Mouse (Mus musculus): ENCODE data around the gene Ms4a2. TPM values are rescaled to one million over a fixed set of nuclear protein-coding genes. Genes with fewer than 3 reads are reported as not detected.

Gene Ms4a2
- total RNA-seq (2012; rRNA removed): 0.21 TPM in 2 replicates
- total RNA-seq (2014; rRNA removed): 0.39 and 0.73 TPM in 2 replicates
- 0.18 and 0.53 TPM in 2 replicates for polyA plus RNA-seq (2012; ENCODE audit: insufficient read length, low read depth)

DNA sequence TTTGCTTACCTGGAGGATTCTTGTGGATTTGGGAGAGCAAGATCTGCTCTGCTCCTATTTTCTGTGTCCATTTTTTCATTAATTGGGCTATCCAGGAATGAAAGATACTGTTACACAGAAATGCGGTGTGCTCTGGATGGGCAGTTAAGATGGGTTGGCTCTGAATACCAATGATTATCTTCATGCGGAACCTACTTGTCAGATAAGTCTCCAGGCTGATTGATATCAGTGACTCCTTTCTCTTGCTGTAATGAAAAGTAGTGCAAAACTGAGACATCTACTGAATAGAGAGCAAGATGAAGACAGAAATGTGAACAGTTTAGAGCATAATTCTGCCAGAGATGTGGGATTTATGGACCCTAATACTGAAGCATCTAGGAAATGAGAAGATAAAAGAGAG is at the start of gene Ms4a2:
Ms4a2 (minus strand) TSS at position 169 of the 400 bp plus-strand sequence.
- Histone ChIP-seq H3K27me3 (replicated peaks) (no peaks in the 10 kb centered on the region), H3K36me3 (replicated peaks in 1 of 2; ENCODE audit: control insufficient read depth in 1 of 2, insufficient read depth in 1 of 2, low read length in 1 of 2) (no peaks in the 10 kb centered on the region), H3K4me1 (ENCODE audit: control insufficient read depth in 1 of 2, insufficient read depth in 2 of 2) (no peaks in the 10 kb centered on the region), H3K27ac (ENCODE audit: insufficient read depth, low read depth) (no peak within 1 kb of the TSS), H3K9me3 (replicated peaks; ENCODE audit: low read length) (no peaks in the 10 kb centered on the region), H3K9ac (ENCODE audit: insufficient read depth, low read depth) (no peak within 1 kb of the TSS), H3K4me2 (ENCODE audit: insufficient read depth, low read depth, poor library complexity, severe bottlenecking) (no peak within 1 kb of the TSS), H3K79me2 (replicated peaks; ENCODE audit: control insufficient read depth, extremely low read depth, insufficient read depth, poor library complexity, severe bottlenecking) (no peaks in the 10 kb centered on the region), H3K4me3 (replicated peaks in 1 of 3; ENCODE audit: low read depth in 2 of 3, low read length in 2 of 3, poor library complexity in 1 of 3) (no peak within 1 kb of the TSS)
- dilution Hi-C loops (cut with MboI; ENCODE audit: extremely low pct_ligation_motif_present, extremely low pct_unique_long_range_greater_than_20kb, low sequenced_read_pairs) (no loop called here), in situ Hi-C loops (cut with MboI; ENCODE audit: low pct_ligation_motif_present, low pct_unique_long_range_greater_than_20kb, low sequenced_read_pairs) (loop anchor here (25.0 kb wide), 2 partner anchors 339 to 586 kb away; partner anchors contain the start of gene Osbp)
- no peak for DNase-seq (ENCODE audit: extremely low read depth)
- TF ChIP-seq BHLHE40 (IDR thresholded peaks at IDR 0.05; ENCODE audit: low read depth, low read length) (no peak), ETS1 (conservative IDR thresholded peaks at IDR 0.05; ENCODE audit: low read depth, low read length) (no peak), RCOR1 (conservative IDR thresholded peaks at IDR 0.05; ENCODE audit: low read depth, low read length) (no peak), SMC3 (IDR thresholded peaks at IDR 0.05; ENCODE audit: low read depth, low read length) (no peak), ELF1 (IDR thresholded peaks at IDR 0.05; ENCODE audit: low read depth, low read length) (no peak), PAX5 (IDR thresholded peaks at IDR 0.05; ENCODE audit: low read length) (no peak), CHD1 (IDR thresholded peaks at IDR 0.05; ENCODE audit: low read depth, low read length) (no peak), CHD2 (IDR thresholded peaks at IDR 0.05; ENCODE audit: low read length) (no peak)

- no peak overlapping the region for H3K4me2 ChIP-seq (ENCODE audit: insufficient read depth, low read depth, poor library complexity, severe bottlenecking)
- dilution Hi-C loops (cut with MboI; ENCODE audit: extremely low pct_ligation_motif_present, extremely low pct_unique_long_range_greater_than_20kb, low sequenced_read_pairs): no loop called here
Observed at GRCm38 (mm10) chr19:11661562-11661961, 38.0 kb upstream of the Ms4a2 start.

GRCm38 (mm10) chr19:11660459-11660858 is 36.9 kb upstream of the Ms4a2 start, which contains the start of gene Oosp2:
Gene Oosp2 (minus strand): TSS chr19:11660559.
- H3K27ac ChIP-seq (ENCODE audit: insufficient read depth, low read depth): no peak within 1 kb of the TSS
- no peak for DNase-seq (ENCODE audit: extremely low read depth)
- H3K9me3 ChIP-seq (replicated peaks; ENCODE audit: low read length): no peaks in the 10 kb centered on the region
- dilution Hi-C loops (cut with MboI; ENCODE audit: extremely low pct_ligation_motif_present, extremely low pct_unique_long_range_greater_than_20kb, low sequenced_read_pairs): no loop called here
- no peak within 1 kb of the TSS for H3K9ac ChIP-seq (ENCODE audit: insufficient read depth, low read depth)
- H3K36me3 ChIP-seq (replicated peaks in 1 of 2; ENCODE audit: control insufficient read depth in 1 of 2, insufficient read depth in 1 of 2, low read length in 1 of 2): peaks cover 0 to 6% of the 10 kb centered on the region in 2 experiments
- H3K79me2 ChIP-seq (replicated peaks; ENCODE audit: control insufficient read depth, extremely low read depth, insufficient read depth, poor library complexity, severe bottlenecking): no peaks in the 10 kb centered on the region
- no peak within 1 kb of the TSS for H3K4me2 ChIP-seq (ENCODE audit: insufficient read depth, low read depth, poor library complexity, severe bottlenecking)
- no peak within 1 kb of the TSS for H3K4me3 ChIP-seq (replicated peaks in 1 of 3; ENCODE audit: low read depth in 2 of 3, low read length in 2 of 3, poor library complexity in 1 of 3)
- in situ Hi-C loops (cut with MboI; ENCODE audit: low pct_ligation_motif_present, low pct_unique_long_range_greater_than_20kb, low sequenced_read_pairs): no loop called here
- TF ChIP-seq TBP (conservative IDR thresholded peaks at IDR 0.05; ENCODE audit: low read depth, low read length): no peak
- TF ChIP-seq NRF1 (IDR thresholded peaks at IDR 0.05; ENCODE audit: low read depth, low read length): no peak
- no peak for TF ChIP-seq BHLHE40 (IDR thresholded peaks at IDR 0.05; ENCODE audit: low read depth, low read length)
- no peak for TF ChIP-seq MXI1 (IDR thresholded peaks at IDR 0.05; ENCODE audit: low read depth, low read length)
- TF ChIP-seq ZNF384 (IDR thresholded peaks at IDR 0.05; ENCODE audit: low read depth, low read length): no peak
- TF ChIP-seq SIN3A (IDR thresholded peaks at IDR 0.05; ENCODE audit: low read length): no peak
- no peak for TF ChIP-seq MAZ (IDR thresholded peaks at IDR 0.05; ENCODE audit: low read depth, low read length)
- TF ChIP-seq RCOR1 (conservative IDR thresholded peaks at IDR 0.05; ENCODE audit: low read depth, low read length): no peak
- no peak for TF ChIP-seq E2F4 (IDR thresholded peaks at IDR 0.05; ENCODE audit: insufficient replicate concordance, low read depth, low read length)
- no peak for TF ChIP-seq UBTF (IDR thresholded peaks at IDR 0.05; ENCODE audit: low read depth, low read length)
- H3K4me1 ChIP-seq (ENCODE audit: control insufficient read depth in 1 of 2, insufficient read depth in 2 of 2): no peaks in the 10 kb centered on the region
- H3K27me3 ChIP-seq (replicated peaks): no peaks in the 10 kb centered on the region

More at GRCm38 (mm10) chr19:11661562-11661961, 38.0 kb upstream of the Ms4a2 start:
- no peak overlapping the region for H3K9ac ChIP-seq (ENCODE audit: insufficient read depth, low read depth)
- in situ Hi-C loops (cut with MboI; ENCODE audit: low pct_ligation_motif_present, low pct_unique_long_range_greater_than_20kb, low sequenced_read_pairs): no loop called here
- peaks cover 0 to 7% of the 10 kb centered on the region in 2 experiments for H3K36me3 ChIP-seq (replicated peaks in 1 of 2; ENCODE audit: control insufficient read depth in 1 of 2, insufficient read depth in 1 of 2, low read length in 1 of 2)
- no peak overlapping the region for H3K27ac ChIP-seq (ENCODE audit: insufficient read depth, low read depth)
- H3K9me3 ChIP-seq (replicated peaks; ENCODE audit: low read length): no peaks in the 10 kb centered on the region
- H3K4me1 ChIP-seq (ENCODE audit: control insufficient read depth in 1 of 2, insufficient read depth in 2 of 2): no peaks in the 10 kb centered on the region
- TF ChIP-seq UBTF (IDR thresholded peaks at IDR 0.05; ENCODE audit: low read depth, low read length) (no peak), USF1 (IDR thresholded peaks at IDR 0.05; ENCODE audit: low read depth, low read length) (no peak), HCFC1 (IDR thresholded peaks at IDR 0.05; ENCODE audit: low read depth, low read length) (no peak), MAFK (IDR thresholded peaks at IDR 0.05; ENCODE audit: insufficient replicate concordance, low read length) (no peak)
- H3K4me3 ChIP-seq (replicated peaks in 1 of 3; ENCODE audit: low read depth in 2 of 3, low read length in 2 of 3, poor library complexity in 1 of 3): no peak overlapping the region
- H3K27me3 ChIP-seq (replicated peaks): no peaks in the 10 kb centered on the region
- no peaks in the 10 kb centered on the region for H3K79me2 ChIP-seq (replicated peaks; ENCODE audit: control insufficient read depth, extremely low read depth, insufficient read depth, poor library complexity, severe bottlenecking)
- no peak for DNase-seq (ENCODE audit: extremely low read depth)

Data from CH12.LX (cell line).